Mouse (Mus musculus) kidney, embryonic 16.5 days (tissue): ENCODE measurements around the gene Ybx2. TPM values are rescaled to one million over a fixed set of nuclear protein-coding genes. Genes with fewer than 3 reads are reported as not detected.
A peak's percentile ranks its signal among the peaks of the same experiment; 100 is the strongest.

Source experiments
- ATAC-seq: fragments of 200-750 bp; cut with Nextera tagmentation; 2 replicates; pipeline ENCODE4 v1.8.0; 2017; ENCODE audit warnings: moderate TSS enrichment; ENCODE audit not compliant: low FRiP score, low TSS enrichment
- H3K27ac ChIP-seq: fragments of 300-500 bp; sonication (generic); 2 replicates; pipeline ENCODE4 v1.5.1; 2014; ENCODE audit warnings: low read length
- H3K27me3 ChIP-seq: fragments of 300-500 bp; sonication (generic); 2 replicates; pipeline ENCODE4 v1.6.1; 2014; ENCODE audit warnings: low read length, control low read depth, mixed read lengths; ENCODE audit not compliant: insufficient read depth
- H3K36me3 ChIP-seq: fragments of 300-500 bp; sonication (generic); 2 replicates; pipeline ENCODE4 v1.6.1; 2014; ENCODE audit warnings: low read length, control low read depth, mixed read lengths; ENCODE audit not compliant: insufficient read depth
- H3K4me1 ChIP-seq: fragments of 300-500 bp; sonication (generic); 2 replicates; pipeline ENCODE4 v1.6.1; 2014; ENCODE audit warnings: low read length, control low read depth, mixed read lengths; ENCODE audit not compliant: insufficient read depth
- H3K4me2 ChIP-seq: fragments of 300-500 bp; sonication (generic); replicated peaks from 2 replicates; pipeline ENCODE4 v1.6.1; 2014; ENCODE audit warnings: low read depth, low read length
- H3K4me3 ChIP-seq: fragments of 300-500 bp; sonication (generic); 2 replicates; pipeline ENCODE4 v1.5.1; 2014; ENCODE audit warnings: mild to moderate bottlenecking, low read length
- H3K9ac ChIP-seq: fragments of 300-500 bp; sonication (generic); replicated peaks from 2 replicates; pipeline ENCODE4 v1.6.1; 2014; ENCODE audit warnings: low read length
- H3K9me3 ChIP-seq: fragments of 300-500 bp; sonication (generic); 2 replicates; pipeline ENCODE4 v1.6.1; 2016; ENCODE audit warnings: low read length, control low read depth
- WGBS: fragments of 180-500 bp; shearing (Covaris S2); extraction: QIAGEN DNeasy Blood & Tissue Kit; methylation state at CpG from one replicate; pipeline ENCODE4 v1.1.7; 2014; 5-methylcytosine and 5-hydroxymethylcytosine counted together
- polyA plus RNA-seq: library from polyadenylated mRNA; unstranded; fragments of >200 nt; fragmentation: Nextera tagmentation; extraction: Ambion mirVana; gene quantifications from 2 replicates; pipeline ENCODE4 v1.2.1, GENCODE M21; 2015

The Ybx2 gene
- polyA plus RNA-seq, 1 experiment from 2014 or later = 7.0 TPM

GRCm38 (mm10) chr11:69968793-69969192, 33.2 kb downstream of the Ybx2 start:
- Histone ChIP-seq H3K27me3 (peaks cover 28% of the 10 kb centered on the region), H3K4me3 (no peak overlapping the region), H3K9ac (no peak overlapping the region), H3K9me3 (no peaks in the 10 kb centered on the region), H3K36me3 (peaks cover 35% of the 10 kb centered on the region), H3K4me1 (peaks cover 16% of the 10 kb centered on the region; the same call in 1 of the 2 replicates), H3K27ac (peak overlapping the region; percentile 35), H3K4me2 (no peak overlapping the region)
- WGBS = 73% methylated on average over 4 of the region's 4 CpGs
- ATAC-seq = no peak

GRCm38 (mm10) chr11:69970222-69970621, 34.6 kb downstream of the Ybx2 start:
- Histone ChIP-seq H3K27ac (peak overlapping the region; percentile 19), H3K36me3 (peaks cover 49% of the 10 kb centered on the region)
- 57% methylated on average over 6 of the region's 6 CpGs for WGBS

GRCm38 (mm10) chr11:69970775-69971174, 35.2 kb downstream of the Ybx2 start:
- peaks cover 9% of the 10 kb centered on the region for H3K27me3 ChIP-seq
- H3K36me3 ChIP-seq = peaks cover 53% of the 10 kb centered on the region
- H3K4me1 ChIP-seq = peaks cover 16% of the 10 kb centered on the region; the same call in 1 of the 2 replicates
- H3K9me3 ChIP-seq = no peaks in the 10 kb centered on the region
- no peak for ATAC-seq
- H3K9ac ChIP-seq = no peak overlapping the region
- H3K27ac ChIP-seq = peak overlapping the region; percentile 19
- WGBS = 75% methylated on average over 3 of the region's 3 CpGs
- no peak overlapping the region for H3K4me3 ChIP-seq
- no peak overlapping the region for H3K4me2 ChIP-seq

More at GRCm38 (mm10) chr11:69970222-69970621, 34.6 kb downstream of the Ybx2 start:
- H3K9ac ChIP-seq = no peak overlapping the region
- no peaks in the 10 kb centered on the region for H3K9me3 ChIP-seq
- H3K4me3 ChIP-seq = no peak overlapping the region
- no peak for ATAC-seq
- H3K4me2 ChIP-seq = no peak overlapping the region
- peaks cover 16% of the 10 kb centered on the region; the same call in 1 of the 2 replicates for H3K4me1 ChIP-seq
- peaks cover 15% of the 10 kb centered on the region for H3K27me3 ChIP-seq

GRCm38 (mm10) chr11:69974907-69975306, 39.3 kb downstream of the Ybx2 start:
- Histone ChIP-seq H3K4me3 (no peak overlapping the region), H3K4me2 (no peak overlapping the region), H3K27me3 (no peaks in the 10 kb centered on the region), H3K36me3 (peaks cover 53% of the 10 kb centered on the region), H3K27ac (no peak overlapping the region), H3K9me3 (no peaks in the 10 kb centered on the region), H3K4me1 (peaks cover 13% of the 10 kb centered on the region), H3K9ac (no peak overlapping the region)
- WGBS = 98% methylated on average over 2 of the region's 2 CpGs
- ATAC-seq = no peak

- Histone ChIP-seq H3K27me3 (no peaks in the 10 kb centered on the region), H3K9me3 (no peaks in the 10 kb centered on the region), H3K27ac (no peak overlapping the region), H3K36me3 (peaks cover 49% of the 10 kb centered on the region), H3K4me2 (no peak overlapping the region), H3K9ac (no peak overlapping the region), H3K4me1 (peaks cover 9% of the 10 kb centered on the region), H3K4me3 (no peak overlapping the region)
- WGBS = 88% methylated on average over 4 of the region's 4 CpGs
- ATAC-seq = no peak
Observed at GRCm38 (mm10) chr11:69976271-69976670, 40.7 kb downstream of the Ybx2 start.

GRCm38 (mm10) chr11:69979827-69980195, 44.2 kb downstream of the Ybx2 start:
- H3K27ac ChIP-seq = peak overlapping the region; percentile 99
- no peaks in the 10 kb centered on the region for H3K27me3 ChIP-seq
- WGBS = 2% methylated on average over 16 of the region's 16 CpGs
- peak overlapping the region; percentile 99 for H3K9ac ChIP-seq
- H3K4me3 ChIP-seq = peak overlapping the region; percentile 100
- no peaks in the 10 kb centered on the region for H3K9me3 ChIP-seq
- peaks cover 28% of the 10 kb centered on the region for H3K4me1 ChIP-seq
- H3K4me2 ChIP-seq = peak overlapping the region; percentile 84
- ATAC-seq = no peak
- H3K36me3 ChIP-seq = peaks cover 37% of the 10 kb centered on the region

DNA sequence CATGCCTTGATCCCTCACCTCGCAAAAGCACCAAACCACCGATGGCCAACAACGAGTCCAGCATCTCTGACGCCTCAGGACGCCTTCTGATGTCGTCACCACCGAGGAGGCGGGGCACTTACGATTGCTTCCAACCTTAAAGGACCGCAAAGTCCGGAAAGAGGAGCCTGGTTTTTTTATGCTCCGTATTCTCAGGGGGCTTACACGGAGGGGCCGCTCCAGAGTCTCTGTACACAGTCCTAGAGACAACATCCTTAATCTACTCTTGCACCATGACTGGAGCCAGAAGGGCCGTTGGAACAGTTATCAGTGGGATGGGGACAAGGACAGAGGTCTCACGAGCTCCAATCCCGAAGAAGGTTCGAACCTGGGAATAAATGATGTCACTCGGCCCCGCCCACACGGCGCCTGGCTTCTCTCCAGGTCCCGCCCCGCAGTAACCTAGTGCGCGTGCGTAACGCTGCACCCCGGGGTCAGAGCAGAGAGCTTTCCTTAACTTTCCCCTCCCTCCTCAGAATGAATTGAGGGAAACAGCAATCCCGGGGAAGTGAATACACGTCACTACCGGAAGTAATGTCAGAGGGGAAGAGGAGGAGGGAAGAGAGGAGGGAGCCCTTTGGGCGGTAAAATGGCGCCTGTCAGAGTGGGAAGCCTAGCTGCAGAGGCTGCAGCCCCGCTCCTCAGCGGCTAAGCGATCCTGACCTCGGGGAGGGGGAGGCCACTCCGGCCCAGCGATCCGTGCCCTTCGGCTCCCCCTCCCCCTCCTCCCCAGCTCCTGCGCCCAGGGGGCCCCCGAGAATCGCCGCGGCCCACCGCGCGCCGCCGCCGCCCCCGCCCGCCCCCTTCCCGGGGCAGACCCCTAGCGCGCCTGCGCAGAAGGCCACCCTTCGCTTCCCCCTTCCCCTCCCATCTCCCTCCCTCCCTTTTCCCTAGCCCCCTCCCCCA, 44.9 kb downstream of the Ybx2 start:
- Histone ChIP-seq H3K4me3 (peak overlapping the region; percentile 100), H3K4me2 (peak overlapping the region; percentile 86), H3K27me3 (no peaks in the 10 kb centered on the region), H3K9me3 (no peaks in the 10 kb centered on the region), H3K9ac (peak overlapping the region; percentile 99), H3K36me3 (peaks cover 37% of the 10 kb centered on the region), H3K4me1 (peaks cover 28% of the 10 kb centered on the region), H3K27ac (peak overlapping the region; percentile 99)
- ATAC-seq = peak; percentile 94
- 0% methylated on average over 39 of the region's 60 CpGs for WGBS

- H3K27ac ChIP-seq = peak within 1 kb of the TSS; percentile 99
- H3K4me3 ChIP-seq = peak within 1 kb of the TSS; percentile 100
- peaks cover 38% of the 10 kb centered on the region for H3K36me3 ChIP-seq
- peaks cover 28% of the 10 kb centered on the region for H3K4me1 ChIP-seq
- no peaks in the 10 kb centered on the region for H3K9me3 ChIP-seq
- peak; percentile 36 for ATAC-seq
- peak within 1 kb of the TSS; percentile 86 for H3K4me2 ChIP-seq
- 0% methylated on average over 43 of the region's 43 CpGs for WGBS
- no peaks in the 10 kb centered on the region for H3K27me3 ChIP-seq
- peak within 1 kb of the TSS; percentile 99 for H3K9ac ChIP-seq
Observed at GRCm38 (mm10) chr11:69981141-69981762, 45.7 kb downstream of the Ybx2 start, which contains the start of gene Ctdnep1. Ctdnep1 (plus strand) TSS chr11:69981156.

- Histone ChIP-seq H3K4me1 (peaks cover 28% of the 10 kb centered on the region), H3K27ac (peak within 1 kb of the TSS; percentile 99), H3K4me3 (peak within 1 kb of the TSS; percentile 100), H3K9me3 (no peaks in the 10 kb centered on the region), H3K27me3 (no peaks in the 10 kb centered on the region), H3K4me2 (peak within 1 kb of the TSS; percentile 86), H3K9ac (peak within 1 kb of the TSS; percentile 99), H3K36me3 (peaks cover 38% of the 10 kb centered on the region)
- WGBS = 42% methylated on average over 8 of the region's 8 CpGs
- ATAC-seq = no peak
Observed at GRCm38 (mm10) chr11:69982225-69982624, 46.6 kb downstream of the Ybx2 start, which contains the start of gene Elp5. Elp5 (minus strand) TSS chr11:69982517.
